Mouse (Mus musculus): Measurements from ENCODE around the gene Xrcc3.

The Xrcc3 gene

DNA sequence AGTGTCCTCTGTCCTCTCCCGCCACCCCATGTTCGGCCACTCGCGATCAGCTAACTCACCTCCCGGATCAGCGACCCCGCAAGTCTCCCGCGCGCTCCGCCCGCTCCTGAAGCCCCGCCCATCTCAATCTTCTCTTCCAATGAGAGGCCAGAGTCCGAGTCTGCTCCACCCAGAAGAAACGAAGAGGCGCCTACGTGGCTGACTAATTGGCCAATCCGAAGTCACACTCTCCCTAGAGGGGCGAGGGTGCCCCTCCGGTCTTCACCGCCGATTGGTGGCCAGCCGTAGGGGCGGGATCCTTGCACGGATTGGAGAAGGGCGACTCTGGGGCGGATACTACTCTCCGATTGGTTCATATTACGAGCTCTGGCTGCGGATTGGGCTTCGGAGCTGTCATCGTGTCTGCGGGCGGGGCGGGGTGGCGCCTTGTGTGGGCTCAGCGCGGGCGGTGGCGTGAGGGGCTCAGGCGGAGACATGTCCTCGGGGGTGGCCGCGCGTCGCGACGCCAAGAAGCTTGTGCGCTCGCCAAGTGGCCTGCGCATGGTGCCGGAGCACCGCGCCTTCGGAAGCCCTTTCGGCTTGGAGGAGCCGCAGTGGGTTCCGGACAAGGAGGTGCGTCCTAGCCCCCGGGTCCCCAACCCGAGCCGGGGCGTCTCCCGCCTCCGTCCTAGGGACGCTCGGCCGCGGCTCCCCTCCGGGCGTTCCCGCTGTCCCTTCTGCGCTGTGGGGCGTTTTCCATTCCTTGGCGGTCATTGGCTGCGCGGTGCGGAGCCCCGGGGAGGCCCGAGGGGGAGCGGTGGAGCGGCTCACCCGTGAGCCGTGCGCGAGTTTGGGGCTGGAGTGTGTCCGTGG lies at the start of gene Xrcc3, which contains the start of gene Zfyve21:
Xrcc3 (minus strand) TSS at position 108 of the 852 bp plus-strand sequence.
Zfyve21 (plus strand) TSS at position 405 of the 852 bp plus-strand sequence.
- peak; percentile 100 for DNase-seq

DNA sequence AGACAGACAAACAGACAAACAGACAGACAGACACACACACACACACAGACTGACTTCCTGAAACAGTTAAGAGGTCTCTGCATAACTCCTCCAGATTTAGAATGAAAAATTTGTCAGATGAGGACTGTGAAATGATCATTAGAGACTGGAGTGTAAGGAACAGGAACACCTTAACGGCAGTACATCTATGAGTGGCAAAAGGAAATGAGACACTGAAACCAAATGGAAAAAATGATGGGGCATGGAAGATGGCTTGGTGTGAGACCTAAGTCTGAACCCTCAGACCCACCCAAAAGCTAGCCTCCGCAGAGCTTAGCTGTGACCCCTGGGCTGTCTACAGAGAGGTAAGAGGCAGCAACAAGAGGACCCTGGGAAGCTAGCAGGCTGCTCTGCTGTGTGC lies 41.8 kb upstream of the Xrcc3 start:
- DNase-seq, result no peak

DNA sequence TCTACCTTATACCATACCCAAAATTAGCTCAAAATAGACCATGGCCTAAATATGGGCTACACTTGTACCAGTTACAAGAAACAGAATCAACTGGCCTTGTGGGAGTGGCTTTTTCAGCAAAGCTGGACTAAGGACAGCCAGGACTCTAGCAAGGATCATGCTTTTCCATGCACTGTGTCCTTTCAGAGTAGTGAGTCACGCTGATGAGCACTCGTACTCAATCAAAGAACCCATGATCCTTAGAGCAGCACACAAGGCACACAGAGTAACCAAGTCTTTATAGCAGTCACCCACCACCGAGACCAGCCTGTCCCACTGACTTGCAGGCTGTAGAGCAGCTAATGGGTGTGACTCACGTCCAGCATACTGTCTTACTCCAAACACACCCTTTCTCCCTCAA lies 39.9 kb upstream of the Xrcc3 start:
- no peak for DNase-seq

DNA sequence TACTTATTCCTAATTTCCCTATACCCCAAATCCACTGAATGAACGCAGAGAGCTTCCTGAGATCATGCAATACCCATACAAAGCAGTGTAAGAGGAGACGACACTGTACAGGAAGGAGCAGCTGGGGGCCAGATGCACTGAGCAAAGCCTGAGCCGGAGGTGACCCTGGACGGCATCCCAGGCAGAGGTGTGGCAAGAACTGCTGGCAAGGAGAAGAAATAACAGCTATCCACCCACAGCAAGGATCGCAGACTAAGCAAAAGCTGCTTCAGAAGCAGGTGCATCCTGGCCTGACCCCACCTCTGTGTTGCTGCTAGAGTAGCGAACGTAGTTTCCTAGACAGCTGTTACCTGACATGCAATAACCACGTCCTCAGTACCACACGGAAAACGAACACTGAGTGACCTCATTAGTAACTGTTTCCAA lies 39.4 kb upstream of the Xrcc3 start:
- DNase-seq, result peak; percentile 32

DNA sequence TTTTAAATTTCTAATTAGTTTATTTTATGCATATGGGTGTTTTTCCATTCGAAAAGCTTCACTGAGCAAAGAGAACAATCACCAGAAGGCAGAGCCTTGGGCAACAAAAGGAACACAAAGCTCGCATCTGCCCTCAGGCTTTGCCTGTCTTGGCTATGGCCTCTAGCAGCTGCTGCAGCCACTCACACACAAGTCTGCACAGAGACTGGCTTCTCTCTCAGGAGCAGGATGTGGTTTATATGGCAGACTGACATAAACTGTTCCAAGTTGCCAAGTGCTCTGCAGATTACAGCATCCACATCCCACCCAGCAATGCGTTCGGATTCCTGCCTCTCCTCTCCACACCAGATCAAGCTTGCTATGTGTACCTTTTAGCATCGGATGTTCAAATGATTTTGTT lies 38.1 kb upstream of the Xrcc3 start:
- no peak for DNase-seq

DNA sequence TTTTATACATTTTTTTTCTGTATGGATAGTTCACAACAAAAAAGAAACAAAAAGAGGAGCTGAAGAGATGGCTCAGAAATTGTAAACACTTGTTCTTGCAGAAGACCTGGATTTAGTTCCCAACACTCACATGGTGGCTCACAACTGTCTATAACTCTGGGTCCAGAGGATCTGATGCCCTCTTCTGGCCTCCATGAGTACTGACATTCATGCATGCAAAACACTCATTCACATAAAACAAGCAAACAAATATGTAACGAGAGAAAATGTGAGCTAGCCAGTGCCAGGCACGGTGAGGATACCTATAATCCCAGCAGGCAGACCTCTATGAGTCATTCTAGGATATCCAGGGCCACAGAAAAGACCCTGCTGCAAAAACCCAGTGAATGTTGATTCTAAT lies 37.6 kb upstream of the Xrcc3 start:
- DNase-seq, result no peak

DNA sequence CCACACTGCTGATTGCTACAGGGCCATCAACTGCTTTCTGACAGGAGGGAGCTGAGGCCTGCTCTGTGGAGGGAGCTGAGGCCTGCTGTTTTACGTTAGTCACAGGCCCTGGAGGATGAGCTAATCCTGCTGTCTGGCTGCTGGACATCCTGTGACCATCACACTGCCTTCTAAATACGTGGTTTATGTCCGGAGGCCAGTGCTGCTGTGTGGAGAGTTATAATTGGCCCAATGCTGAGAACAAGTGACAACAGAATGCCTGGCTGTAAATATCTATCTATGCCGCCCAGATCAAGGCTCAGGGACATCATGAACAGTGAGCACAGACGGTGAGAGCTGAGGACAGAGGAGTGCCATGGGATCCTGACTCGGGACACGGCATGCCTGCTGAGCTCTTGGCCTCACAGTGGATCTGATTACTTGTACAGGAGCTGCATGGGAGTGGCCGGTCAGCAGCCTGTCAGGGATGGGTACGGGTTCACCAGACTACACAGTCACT lies 34.7 kb upstream of the Xrcc3 start:
- DNase-seq, result no peak

DNA sequence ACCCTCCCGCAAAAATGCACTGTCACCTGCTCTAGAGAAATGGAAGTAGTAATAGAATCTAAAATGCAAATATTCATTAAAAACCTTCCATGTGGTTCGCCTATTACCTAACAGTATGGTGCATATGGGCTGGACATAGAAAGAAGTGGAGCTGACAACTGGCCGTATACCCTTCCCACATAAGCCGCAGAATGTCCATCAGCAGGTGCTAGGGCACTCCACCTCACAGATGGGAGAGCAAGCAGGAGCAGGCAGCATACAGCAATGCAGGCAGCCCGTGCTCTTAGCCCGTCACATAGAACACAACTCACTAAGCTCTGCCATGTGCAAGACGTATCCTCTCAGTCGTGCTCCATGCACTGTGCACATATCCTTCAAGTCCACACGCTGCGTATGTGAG lies 33.1 kb upstream of the Xrcc3 start:
- no peak for DNase-seq

DNA sequence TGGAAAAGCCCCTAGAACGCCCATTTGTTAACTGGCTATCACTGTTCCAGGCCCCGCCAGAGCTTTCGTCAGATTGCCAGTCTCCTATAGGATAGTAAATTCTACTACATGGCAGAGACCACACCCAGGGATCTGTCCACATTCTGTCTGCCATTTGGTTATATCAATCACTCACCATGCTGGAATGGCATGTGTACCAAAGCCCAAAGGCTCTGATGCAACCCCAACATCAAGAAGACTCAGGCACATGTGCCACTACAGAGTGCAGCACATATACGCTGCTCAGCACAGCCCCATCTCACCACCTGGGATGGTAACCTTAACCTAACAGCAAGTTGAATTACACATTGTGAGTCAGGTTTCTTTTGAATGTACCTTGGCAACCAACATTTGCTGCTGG lies 32.3 kb upstream of the Xrcc3 start:
- no peak for DNase-seq

DNA sequence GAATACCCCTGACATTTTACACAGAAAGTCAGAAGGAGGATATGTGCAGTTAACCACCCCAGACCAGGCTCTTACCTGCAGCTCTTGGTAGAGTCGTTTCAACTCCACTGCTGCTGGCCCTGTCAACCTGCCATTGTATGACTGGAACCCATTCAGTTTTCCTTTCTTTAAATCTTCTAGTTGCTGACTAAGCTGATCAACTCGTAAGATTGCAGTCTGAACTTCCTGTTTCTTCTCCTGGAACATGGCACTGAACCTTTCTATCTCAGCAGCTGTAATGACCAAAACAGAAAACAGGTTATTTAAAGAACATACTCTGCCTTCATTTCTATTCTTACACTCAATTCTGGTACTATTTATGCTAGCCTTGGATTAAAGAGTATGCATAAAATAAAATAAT lies 29.8 kb upstream of the Xrcc3 start:
- DNase-seq, result no peak

DNA sequence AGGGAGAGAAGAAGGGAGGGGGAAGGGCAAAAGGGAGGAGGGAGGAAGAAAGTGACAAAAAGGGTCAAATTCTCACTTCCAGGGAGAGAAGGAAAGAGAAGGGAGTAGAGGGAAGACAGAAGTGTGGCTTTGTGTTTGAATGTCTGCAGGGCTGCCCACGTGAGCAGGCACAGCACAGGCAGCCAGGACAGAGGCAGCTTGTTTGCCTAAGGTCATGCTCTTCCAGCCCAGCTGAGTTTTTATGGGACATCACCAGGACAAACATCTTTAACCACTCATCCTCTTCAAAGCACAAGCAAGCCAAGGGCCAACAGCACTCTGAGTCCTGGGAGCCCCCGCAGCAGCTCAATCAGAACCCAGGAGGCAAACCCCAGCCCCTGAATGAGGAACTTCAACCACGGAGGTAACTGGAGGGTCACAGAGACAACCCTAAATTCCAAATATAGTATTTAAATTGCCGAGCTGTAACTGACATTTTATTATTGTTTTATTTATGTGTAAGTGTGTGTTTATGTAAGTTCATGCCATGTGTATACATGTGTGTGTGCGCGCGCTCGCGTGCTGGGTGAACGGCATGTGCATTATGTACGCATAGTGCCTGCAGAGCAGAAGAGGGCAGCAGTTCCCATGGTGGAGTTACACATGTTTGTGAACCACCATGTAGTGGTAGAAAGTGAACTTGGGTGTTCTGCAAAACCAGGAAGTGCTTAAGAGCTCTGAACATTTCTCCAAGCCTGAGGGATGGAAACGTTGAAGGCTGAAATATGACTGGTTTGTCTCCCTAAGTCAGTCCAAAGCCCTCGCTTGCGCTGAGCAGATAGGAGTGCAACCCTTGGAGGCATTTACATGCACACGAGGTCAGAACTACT lies 29.1 kb upstream of the Xrcc3 start:
- no peak for DNase-seq

DNA sequence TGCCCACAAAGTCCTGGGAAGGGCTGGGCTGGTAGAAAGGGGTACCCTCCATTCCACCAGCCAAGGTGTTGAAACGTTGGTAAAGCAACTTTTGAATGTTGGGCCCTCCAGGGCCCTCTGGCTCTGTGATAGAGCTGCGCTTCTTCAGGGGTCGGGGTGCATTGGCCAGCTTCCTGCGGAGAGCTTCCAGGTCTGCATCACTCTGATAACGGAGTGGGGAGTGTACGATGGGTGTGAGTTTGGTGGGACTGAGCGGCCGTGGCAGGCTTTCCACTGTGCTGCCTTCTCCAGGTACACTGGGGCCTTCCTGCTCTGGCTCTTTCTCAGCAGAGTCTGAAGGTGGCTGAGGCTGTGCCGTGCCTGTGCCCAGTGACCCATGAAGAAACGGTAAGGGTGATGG lies 19.8 kb upstream of the Xrcc3 start:
- DNase-seq, result no peak

DNA sequence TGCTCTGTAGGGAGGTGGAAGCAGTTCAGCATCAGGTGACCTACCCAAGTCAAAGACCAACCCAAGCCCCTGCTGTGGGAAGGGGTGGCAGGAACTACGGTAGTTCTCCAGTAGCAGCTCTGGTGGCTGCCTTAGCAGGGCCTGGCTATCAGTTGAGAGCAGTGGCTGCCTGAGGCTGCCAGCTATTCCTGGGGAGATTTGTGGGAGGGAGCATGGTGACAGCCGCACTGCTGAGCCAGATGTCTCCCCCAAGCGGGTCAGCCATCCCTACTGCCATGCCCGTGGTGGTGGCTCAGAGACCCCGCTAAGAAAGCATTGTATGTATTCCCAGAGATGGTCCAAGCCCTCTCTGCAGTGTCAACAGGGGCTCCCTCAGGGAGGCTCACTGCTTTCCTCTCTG lies 19.0 kb upstream of the Xrcc3 start:
- DNase-seq, result no peak

DNA sequence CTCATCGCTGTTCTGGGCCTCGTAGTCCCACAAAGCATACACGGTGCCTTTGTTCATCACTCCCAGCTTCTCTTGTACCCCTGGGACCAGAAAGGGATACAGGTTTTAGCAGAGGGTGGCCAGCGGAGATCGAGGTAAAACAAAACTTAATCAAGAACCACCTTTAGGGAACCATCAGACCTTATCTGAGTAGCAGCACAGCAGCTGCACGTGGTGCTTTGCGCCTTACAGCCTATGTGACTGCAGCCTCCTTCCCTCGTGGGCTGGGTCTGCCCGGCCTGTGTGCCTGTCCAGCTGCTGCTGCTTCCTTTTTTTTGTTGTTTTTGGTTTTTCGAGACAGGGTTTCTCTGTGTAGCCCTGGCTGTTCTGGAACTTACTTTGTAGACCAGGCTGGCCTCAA lies 16.7 kb upstream of the Xrcc3 start:
- no peak for DNase-seq

DNA sequence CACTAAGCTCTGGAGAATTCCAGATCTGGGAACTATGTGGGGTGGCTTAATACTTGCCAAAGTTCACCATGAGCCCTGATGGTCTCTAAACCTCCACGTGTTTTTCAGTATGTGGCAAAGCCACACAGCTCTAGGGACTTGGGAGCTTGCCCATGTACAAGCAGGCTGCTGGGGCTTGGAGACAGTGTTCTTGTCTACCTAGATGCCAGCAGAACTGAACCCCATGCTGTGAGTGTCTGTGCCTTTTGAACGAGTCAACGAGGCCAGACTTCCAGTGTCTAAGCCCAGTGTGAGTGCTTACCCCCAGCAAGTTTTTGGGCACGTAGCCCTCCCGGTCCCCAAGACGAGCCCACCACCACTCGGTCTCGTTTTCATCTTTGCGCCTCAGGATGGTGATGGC lies 16.3 kb upstream of the Xrcc3 start:
- no peak for DNase-seq

DNA sequence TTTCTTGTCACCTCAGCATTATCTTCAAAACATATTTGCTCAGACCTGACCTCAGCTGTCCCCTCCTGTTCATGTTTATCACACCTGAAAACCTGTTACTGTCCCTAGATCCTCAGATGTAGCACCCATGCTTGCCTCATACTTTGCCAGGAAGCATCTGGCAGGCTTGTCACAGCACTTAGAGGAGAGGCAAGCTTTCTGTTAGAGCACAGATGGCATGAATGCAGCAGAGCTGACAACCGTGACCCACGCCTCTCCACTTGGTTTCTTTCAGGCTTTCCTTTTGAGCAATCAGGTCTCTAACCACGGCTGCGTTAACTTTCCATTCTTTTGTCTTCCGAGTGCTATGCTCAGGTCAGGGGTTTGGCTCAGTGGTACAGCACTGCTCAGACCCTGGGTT lies 15.8 kb upstream of the Xrcc3 start:
- no peak for DNase-seq

DNA sequence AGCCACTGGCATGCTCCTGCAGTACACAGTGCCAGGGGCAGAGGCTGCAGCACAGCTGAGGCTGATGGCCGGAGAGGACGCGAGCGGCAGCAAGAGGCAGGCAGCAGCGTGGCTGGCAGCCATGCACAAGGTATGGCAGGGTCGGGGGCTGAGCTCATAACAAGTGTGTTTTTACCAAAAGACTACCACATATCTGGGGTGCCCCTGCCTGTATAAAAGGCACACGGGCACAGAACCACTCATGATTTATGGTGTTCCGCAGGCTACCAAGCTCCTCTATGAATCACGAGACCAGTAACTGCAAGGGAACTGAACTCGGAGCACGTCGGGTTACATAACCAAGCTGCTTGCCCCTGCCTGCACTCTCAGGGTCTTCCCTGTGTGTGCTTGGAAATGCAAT lies 13.9 kb upstream of the Xrcc3 start:
- no peak for DNase-seq

DNA sequence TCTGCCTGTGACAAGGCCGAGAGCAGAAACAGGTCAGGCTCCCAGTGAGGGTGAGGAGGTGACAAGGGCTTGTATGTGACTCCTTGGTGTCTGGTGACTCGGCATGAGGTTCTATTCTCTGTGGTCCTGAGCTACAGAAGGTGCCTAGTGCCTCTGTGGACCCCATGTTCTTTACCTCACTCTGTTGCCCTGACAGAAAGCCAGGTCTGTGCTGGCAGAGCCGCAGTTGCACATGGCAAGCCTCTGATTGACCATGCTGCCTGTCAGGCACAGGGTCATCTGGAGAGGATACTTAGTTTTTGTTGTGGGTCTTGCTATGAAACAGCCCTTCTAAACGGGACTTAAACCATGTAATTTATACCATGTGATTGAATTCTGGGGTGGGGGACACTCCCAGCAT lies 8.3 kb upstream of the Xrcc3 start:
- DNase-seq, result no peak

DNA sequence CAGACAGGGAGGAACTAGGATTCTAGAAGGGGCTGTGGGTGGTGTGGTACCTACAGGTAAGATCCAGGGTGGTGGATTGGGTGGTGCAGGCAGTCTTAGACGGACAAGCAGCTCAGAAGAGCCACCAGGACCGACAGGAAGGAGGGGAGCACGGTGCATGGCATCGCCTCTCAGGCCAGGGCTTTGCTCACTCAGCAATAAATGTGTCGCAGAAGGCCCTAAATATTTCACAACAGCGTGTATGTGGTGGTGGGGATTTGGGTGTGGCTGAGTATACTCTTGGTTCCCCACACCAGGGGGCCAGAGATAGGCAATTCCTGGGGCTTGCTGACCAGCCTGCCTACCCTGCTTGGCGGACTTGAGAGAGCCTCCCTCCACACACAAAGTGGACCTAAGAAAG lies 7.0 kb upstream of the Xrcc3 start:
- DNase-seq, result no peak

DNA sequence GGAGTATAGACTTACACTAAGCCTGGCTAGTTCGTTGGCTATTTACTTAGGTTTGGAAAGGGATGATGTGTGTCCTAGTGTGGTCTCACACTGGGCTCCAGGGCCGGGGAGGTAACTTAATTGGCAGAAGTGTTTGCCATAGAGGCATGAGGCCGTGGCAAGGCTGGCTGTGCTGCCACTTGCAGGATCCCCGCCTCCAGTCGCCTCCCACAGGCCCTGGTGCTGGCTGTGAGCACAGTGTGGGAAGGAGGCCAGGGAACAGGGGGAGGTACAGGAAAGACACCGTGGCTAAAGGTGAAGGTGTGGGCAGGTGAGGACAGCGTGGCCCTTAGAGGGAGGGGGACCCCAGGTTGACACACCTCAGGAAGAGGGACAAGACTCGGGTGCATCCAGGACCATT lies 6.3 kb upstream of the Xrcc3 start:
- DNase-seq, result peak; percentile 69

DNA sequence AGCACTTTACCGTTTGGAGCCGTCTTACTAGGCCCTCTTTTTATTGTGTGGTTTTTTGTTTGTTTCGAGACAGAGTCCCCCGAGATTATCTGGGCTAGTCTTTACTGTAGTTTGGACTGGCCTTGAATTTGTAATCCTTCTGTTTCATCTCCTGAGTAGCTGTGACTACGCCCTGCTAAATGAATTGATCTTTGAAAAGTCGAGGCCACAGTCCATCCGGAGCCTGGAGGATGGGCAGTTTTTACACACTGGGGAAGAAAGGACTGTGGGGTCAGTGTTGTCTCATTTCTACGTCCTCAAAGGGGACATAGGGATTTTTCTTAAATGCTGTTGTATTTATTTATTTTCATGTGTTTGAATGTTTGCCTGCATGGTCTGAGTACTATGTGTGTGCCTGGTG lies 4.3 kb upstream of the Xrcc3 start:
- no peak for DNase-seq

DNA sequence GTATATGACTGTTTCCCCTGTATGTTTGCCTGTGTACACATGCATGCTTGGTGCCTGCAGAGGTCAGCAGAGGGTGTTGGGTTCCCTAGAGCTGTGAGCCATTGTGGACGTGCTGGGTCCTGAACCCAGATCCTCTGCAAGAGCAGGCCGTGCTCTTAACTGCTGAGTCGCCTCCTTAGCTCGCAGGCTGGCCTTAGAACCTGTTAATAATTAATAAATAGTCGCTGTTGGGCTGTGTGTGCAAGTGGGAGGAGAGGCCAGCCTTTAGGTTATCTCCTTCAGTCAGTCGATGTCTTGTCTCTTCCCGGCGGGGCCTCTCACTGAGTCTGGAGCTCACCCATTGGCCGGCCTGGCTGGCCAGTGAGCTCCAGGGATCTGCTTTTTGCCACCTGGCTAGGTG lies 3.3 kb upstream of the Xrcc3 start:
- DNase-seq, result peak; percentile 53

DNA sequence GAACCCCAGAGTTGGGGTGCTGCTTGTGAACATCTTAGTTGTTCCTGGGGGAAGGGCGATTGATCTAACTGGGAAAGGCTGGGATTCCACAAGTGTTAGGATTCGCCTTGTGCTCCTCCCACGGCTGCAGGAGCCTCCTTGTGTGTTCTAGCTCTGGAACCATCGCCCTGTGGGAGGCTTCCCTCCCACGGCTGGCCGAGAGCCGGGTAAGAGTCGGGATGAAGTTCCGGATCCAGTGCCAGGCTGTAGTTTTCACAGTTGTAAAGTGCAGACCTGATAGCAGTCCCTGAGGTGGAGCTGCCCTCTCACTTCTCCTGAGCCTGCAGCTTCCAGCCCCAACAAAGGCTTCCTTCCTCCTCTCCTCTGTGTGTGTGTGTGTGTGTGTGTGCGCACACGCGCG lies 2.9 kb upstream of the Xrcc3 start:
- DNase-seq, result peak; percentile 42
